Mouse (Mus musculus) limb, embryonic 10.5 days (tissue): ENCODE measurements at regions not wholly inside any gene's neighbourhood (a gene's known extent, or its start where the extent isn't known, plus 50 kb on each side); places are given as distances from the start of the nearest gene placed in this dataset.

Experiments
- DNase-seq: peaks from one replicate; pipeline ENCODE4 v3.0.0-alpha.2; 2017; ENCODE audit warnings: low spot score
- H3K27ac ChIP-seq: fragments of 300-500 bp; sonication (generic); 2 replicates; pipeline ENCODE4 v1.5.1; 2016; ENCODE audit warnings: mild to moderate bottlenecking
- H3K27me3 ChIP-seq: fragments of 300-500 bp; sonication (generic); 2 replicates; pipeline ENCODE4 v1.6.1; 2016; ENCODE audit warnings: low read depth, mild to moderate bottlenecking; ENCODE audit not compliant: poor library complexity, severe bottlenecking
- H3K36me3 ChIP-seq: fragments of 300-500 bp; sonication (generic); 2 replicates; pipeline ENCODE4 v1.6.1; 2016; ENCODE audit warnings: mild to moderate bottlenecking, moderate library complexity
- H3K4me1 ChIP-seq: fragments of 300-500 bp; sonication (generic); 2 replicates; pipeline ENCODE4 v1.6.1; 2016
- H3K4me3 ChIP-seq: fragments of 300-500 bp; sonication (generic); 2 replicates; pipeline ENCODE4 v1.5.1; 2016; ENCODE audit warnings: mild to moderate bottlenecking, moderate library complexity
- H3K9me3 ChIP-seq: fragments of 300-500 bp; sonication (generic); replicated peaks from 2 replicates; pipeline ENCODE4 v1.6.1; 2016; ENCODE audit warnings: mild to moderate bottlenecking
- WGBS: fragments of 180-500 bp; shearing (Covaris S2); methylation state at CpG from one replicate; pipeline ENCODE4 v1.1.7; 2016; 5-methylcytosine and 5-hydroxymethylcytosine counted together

DNA sequence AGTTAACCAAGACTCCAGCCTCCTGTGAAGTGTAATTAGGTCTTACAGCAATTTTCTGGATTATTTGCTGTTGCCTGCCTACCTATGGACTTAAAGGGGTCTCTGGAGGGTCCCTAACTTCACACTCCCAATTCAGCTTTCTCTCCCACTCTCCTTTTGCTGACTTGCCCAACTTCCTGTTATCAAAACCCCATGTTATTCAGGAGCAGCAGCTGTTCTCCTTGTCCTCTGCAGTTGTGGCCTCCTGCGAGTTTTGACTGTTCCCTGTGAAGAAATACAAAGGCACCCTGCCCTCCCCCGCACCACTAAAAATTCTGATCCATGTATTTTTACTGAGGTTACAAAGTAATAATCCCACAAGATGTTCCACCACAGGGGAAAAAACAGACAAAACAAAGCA is 146.8 kb upstream of the Dcn start:
- Histone ChIP-seq H3K9me3 (no peaks in the 10 kb centered on the region), H3K27me3 (no peaks in the 10 kb centered on the region), H3K36me3 (no peaks in the 10 kb centered on the region), H3K4me3 (no peak overlapping the region), H3K4me1 (no peaks in the 10 kb centered on the region), H3K27ac (no peak overlapping the region)
- 77% methylated on average over 2 of the region's 2 CpGs for WGBS
- no peak for DNase-seq

DNA sequence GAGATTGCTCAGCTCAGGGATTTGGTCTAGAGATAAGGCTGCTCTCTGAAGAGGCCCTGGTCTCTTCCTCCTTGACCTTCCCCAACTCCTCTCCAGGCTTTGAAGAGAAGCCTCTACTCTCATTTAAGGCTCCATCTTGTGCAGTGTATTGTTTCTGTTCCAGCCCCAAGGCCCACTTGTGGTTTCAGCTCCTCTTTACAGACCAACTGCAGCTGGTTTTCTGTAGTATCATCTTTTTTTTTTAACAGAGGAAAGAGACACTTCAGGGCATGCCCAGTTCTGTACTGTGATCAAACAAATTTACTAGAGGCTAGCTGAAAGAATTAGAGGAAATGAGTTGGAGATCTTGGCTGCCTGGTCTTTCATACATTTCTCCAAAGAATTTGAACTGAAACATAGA is 145.4 kb upstream of the Dcn start:
- H3K27ac ChIP-seq: no peak overlapping the region
- no peak for DNase-seq
- H3K27me3 ChIP-seq: no peaks in the 10 kb centered on the region
- H3K9me3 ChIP-seq: no peaks in the 10 kb centered on the region
- 0 out of 2 replicates have a peak, but pooled peaks cover 3% of the 10 kb centered on the region for H3K4me1 ChIP-seq
- no peak overlapping the region for H3K4me3 ChIP-seq
- H3K36me3 ChIP-seq: no peaks in the 10 kb centered on the region

DNA sequence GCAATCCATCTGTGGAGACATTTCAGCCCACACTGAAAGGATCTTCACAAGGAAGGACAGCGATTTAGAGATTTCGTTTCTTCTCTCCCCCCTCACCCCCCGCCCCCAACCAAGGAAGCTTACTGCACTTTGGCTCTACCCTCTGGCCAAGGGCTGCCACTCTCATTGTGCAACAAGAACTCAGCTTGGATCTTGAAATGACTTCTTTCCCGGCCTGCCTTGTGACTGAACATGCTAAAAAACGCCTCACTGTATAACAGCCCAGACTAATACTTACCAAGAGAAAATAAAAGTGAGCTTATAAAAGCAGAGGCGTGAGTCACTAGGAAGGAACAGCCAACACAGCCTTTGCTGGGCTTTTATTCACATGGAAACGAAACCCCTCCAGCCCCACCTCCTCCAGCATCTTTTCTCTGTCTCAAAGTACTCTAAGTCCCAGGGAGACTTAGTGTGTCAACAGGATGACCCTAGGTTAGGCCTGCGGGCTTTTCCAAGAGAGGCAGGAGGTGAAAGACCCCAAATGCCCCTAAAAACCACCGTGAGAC is 144.7 kb upstream of the Dcn start:
- 0 out of 2 replicates have a peak, but pooled peaks cover 3% of the 10 kb centered on the region for H3K4me1 ChIP-seq
- no peak for DNase-seq
- H3K4me3 ChIP-seq: no peak overlapping the region
- H3K36me3 ChIP-seq: no peaks in the 10 kb centered on the region
- WGBS: 78% methylated on average over 9 of the region's 9 CpGs
- no peak overlapping the region for H3K27ac ChIP-seq
- H3K9me3 ChIP-seq: no peaks in the 10 kb centered on the region
- no peaks in the 10 kb centered on the region for H3K27me3 ChIP-seq

DNA sequence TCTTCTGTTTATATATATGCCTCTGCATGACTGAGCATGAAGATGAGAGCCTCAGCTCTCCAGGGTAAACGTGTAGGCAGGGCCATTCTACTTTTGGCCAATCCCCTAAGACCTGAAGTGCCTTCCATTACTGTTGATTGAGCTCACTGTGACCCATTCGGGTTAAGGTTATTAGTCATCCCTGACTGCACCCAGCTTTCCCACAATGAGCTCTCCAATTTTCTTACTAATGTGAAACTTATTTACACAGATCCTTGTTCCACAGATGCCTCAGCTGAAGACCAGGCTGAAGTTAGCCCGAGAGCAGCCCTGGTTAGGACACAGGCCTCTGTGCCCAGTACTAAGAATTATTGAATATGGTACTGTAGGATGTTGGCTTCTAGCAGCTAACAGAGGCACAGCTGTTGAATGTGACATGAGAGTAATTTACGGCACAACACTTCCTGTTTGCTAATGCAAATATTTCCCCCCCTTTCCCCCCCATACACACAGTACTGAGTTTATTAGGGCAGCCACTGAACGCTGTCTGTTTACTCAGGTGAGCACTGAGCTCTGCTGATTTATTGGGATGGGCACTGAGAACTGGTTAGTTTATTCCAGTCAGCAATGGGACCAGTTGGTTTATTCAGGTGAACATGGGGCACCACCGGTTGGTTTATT is 141.2 kb upstream of the Dcn start:
- DNase-seq: no peak
- H3K4me1 ChIP-seq: 0 out of 2 replicates have a peak, but pooled peaks cover 3% of the 10 kb centered on the region
- H3K9me3 ChIP-seq: no peaks in the 10 kb centered on the region
- no peaks in the 10 kb centered on the region for H3K36me3 ChIP-seq
- no peak overlapping the region for H3K4me3 ChIP-seq
- H3K27ac ChIP-seq: no peak overlapping the region
- 78% methylated on average over 6 of the region's 6 CpGs for WGBS
- no peaks in the 10 kb centered on the region for H3K27me3 ChIP-seq

DNA sequence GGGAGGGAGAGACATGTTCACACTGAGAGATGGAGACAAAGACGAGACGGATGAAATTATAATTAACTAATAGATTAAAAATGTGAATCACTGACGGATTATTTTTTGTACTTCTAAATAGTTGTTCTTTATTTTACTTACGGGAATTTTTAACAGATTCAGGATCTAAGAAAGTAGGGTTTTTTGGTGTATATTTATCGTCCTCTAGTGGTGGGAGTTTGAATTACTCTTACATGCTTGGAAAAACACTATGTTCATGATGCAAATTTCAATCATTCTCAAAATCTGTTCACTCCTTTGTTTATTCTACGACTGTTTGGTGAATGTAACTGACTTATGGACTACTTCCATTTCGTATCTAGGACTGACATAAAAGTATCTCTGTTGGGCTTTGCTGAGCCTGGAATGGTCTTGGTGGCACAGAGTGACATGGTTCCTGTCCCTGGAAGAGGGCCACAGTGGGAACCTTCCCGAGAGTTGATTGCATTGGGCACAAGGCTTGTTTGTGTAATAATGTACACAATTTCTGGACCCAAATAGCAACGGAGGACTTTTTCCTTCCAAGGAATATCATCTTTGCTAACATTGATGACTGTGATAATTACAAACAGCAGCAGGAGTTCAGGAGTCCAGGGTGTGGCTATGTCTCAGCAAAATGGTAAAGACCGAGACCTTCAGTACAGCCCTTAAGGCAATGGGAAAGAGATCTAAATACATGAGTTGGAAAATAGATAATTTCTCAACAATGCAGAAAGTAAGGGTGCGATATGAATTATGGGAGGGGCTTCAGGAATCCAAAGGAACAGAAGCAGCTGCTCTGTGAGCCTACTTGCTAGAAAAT is 139.3 kb upstream of the Dcn start:
- Histone ChIP-seq H3K9me3 (no peaks in the 10 kb centered on the region), H3K4me3 (no peak overlapping the region), H3K27ac (no peak overlapping the region), H3K4me1 (0 out of 2 replicates have a peak, but pooled peaks cover 3% of the 10 kb centered on the region), H3K27me3 (no peaks in the 10 kb centered on the region), H3K36me3 (no peaks in the 10 kb centered on the region)
- DNase-seq: no peak
- WGBS: 54% methylated on average over 11 of the region's 11 CpGs

DNA sequence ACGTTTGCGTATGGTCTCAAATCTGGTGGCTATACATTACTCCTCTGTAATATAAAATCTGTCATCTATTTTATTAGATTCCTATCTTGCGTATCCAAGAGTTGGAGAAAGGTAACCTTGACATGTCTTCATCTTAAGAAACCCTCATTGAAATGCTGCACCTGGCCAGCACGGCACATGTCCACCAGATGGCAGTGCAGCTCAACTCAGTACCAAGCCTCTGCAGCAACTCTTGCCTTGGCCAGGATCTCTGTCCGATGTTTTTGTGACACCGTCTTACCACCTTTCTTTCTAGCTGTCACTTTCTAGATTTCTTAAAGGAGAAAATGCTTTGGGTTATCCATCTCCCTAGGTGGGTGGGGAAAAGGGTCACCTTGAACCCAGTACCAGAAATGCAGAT is 134.1 kb upstream of the Dcn start:
- no peaks in the 10 kb centered on the region for H3K27me3 ChIP-seq
- H3K9me3 ChIP-seq: no peaks in the 10 kb centered on the region
- H3K4me3 ChIP-seq: no peak overlapping the region
- 41% methylated on average over 6 of the region's 6 CpGs for WGBS
- no peak overlapping the region for H3K27ac ChIP-seq
- H3K36me3 ChIP-seq: no peaks in the 10 kb centered on the region
- peak; percentile 82 for DNase-seq
- H3K4me1 ChIP-seq: no peaks in the 10 kb centered on the region

DNA sequence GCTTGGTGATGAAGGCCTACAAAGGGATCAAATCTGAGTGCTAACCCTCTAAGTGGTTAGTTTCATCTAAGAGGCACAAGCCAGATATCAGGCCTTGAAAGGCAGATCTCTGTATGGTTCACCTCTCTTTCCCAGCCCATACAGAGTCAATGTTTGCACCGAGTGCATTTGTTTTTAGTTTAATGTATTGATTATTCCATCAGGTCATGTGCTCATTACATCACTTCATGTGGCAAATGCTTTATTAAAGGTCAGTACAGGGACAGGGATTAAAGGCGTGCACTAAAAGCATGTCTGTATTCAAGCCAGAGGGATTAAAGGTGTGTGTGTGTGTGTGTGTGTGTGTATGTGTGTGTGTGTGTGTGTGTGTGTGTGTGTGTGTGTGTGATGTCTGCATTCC is 132.5 kb upstream of the Dcn start:
- Histone ChIP-seq H3K27ac (no peak overlapping the region), H3K4me3 (no peak overlapping the region), H3K9me3 (no peaks in the 10 kb centered on the region), H3K27me3 (no peaks in the 10 kb centered on the region), H3K36me3 (no peaks in the 10 kb centered on the region), H3K4me1 (no peaks in the 10 kb centered on the region)
- 92% methylated on average over 2 of the region's 2 CpGs for WGBS
- no peak for DNase-seq

DNA sequence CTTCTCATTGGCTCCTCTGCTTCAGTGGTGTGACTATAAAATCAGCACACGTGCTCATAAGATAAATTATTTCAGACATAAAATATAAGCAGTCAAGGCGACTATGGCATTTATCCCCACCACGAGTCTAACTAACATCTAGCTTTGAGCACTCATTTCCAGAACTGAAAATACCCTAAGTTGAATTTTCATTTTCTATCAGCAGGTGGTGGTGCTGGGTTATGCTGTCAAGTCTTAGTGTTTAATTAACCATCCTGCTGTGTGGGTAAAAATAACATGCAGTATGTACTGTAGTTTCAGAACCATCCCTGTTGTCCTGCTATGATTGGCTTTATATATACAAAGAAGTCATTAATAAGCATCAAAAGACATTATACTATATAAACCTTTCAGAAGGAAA is 110.8 kb upstream of the Dcn start:
- H3K4me1 ChIP-seq: no peaks in the 10 kb centered on the region
- H3K27me3 ChIP-seq: no peaks in the 10 kb centered on the region
- H3K27ac ChIP-seq: no peak overlapping the region
- no peak overlapping the region for H3K4me3 ChIP-seq
- no peaks in the 10 kb centered on the region for H3K36me3 ChIP-seq
- H3K9me3 ChIP-seq: no peaks in the 10 kb centered on the region
- 86% methylated on average over 3 of the region's 3 CpGs for WGBS
- DNase-seq: no peak

DNA sequence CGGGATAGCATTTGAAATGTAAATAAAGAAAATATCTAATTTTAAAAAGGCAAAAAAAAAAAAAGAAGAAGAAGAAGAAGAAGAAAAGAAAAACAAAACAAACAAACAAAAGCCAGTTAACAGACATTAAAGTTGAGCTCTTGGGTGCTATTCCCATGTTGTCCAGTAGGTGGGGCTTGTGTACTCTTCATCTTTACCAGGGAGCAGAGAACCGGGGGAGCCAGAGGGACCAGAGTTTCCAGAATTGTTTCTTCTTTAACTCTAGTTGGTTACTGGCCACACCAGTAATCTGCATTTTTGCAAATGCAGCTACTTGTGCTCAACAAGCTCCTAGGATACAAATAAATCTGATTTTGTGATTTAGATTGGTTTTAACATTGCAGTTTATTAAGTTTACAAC is 103.6 kb upstream of the Dcn start:
- no peak overlapping the region for H3K4me3 ChIP-seq
- peak; percentile 69 for DNase-seq
- H3K27me3 ChIP-seq: no peaks in the 10 kb centered on the region
- 11% methylated on average over 2 of the region's 2 CpGs for WGBS
- H3K4me1 ChIP-seq: no peaks in the 10 kb centered on the region
- no peaks in the 10 kb centered on the region for H3K9me3 ChIP-seq
- no peak overlapping the region for H3K27ac ChIP-seq
- H3K36me3 ChIP-seq: no peaks in the 10 kb centered on the region

DNA sequence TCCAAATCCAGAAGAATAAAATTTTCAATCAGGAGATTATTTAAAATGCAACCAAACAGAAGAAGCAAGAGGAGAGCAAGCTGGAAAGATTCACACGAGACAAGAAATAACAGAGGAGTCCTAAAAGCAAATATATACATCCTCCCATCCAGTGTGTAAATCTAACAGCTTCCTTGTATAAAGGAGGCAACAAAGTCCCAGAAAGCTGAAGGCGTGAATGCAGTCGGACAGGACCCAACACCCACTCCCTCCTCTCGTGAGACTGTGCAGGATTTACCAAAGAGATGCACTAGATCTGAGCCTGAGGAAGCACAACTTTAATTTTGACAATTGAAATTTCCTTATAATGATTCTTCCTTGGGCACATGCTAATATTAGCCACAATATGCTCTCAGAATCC is 103.0 kb upstream of the Dcn start:
- H3K27ac ChIP-seq: peak overlapping the region; percentile 25; the same call in 1 of the 2 replicates

DNA sequence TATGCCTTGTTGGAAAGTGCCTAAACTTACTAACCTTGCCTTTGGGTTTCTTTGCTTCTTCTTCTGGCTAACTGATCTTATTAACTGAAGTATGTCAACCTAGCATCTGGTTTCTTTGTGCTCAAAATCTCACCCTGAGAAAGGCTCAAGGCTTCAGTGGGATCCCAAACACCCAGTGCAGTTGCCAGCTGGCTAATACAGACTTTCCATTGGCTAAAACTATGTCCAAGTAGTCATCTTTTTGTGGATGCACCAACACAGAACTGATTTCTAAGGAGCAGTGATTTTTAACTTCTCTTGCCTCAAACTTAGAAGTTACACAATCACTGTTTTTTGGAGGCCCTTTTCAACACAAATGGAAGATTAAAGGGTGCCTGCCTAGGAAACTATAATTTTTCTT is 97.8 kb upstream of the Dcn start:
- Histone ChIP-seq H3K4me1 (peaks cover 4% of the 10 kb centered on the region), H3K27ac (no peak overlapping the region), H3K9me3 (no peaks in the 10 kb centered on the region), H3K4me3 (no peak overlapping the region), H3K36me3 (no peaks in the 10 kb centered on the region), H3K27me3 (no peaks in the 10 kb centered on the region)
- DNase-seq: no peak

More for the DNA sequence above, 103.0 kb upstream of the Dcn start:
- DNase-seq: no peak
- Histone ChIP-seq H3K27me3 (no peaks in the 10 kb centered on the region), H3K9me3 (no peaks in the 10 kb centered on the region), H3K4me3 (no peak overlapping the region), H3K36me3 (no peaks in the 10 kb centered on the region), H3K4me1 (no peaks in the 10 kb centered on the region)
- WGBS: 71% methylated on average over 4 of the region's 4 CpGs

DNA sequence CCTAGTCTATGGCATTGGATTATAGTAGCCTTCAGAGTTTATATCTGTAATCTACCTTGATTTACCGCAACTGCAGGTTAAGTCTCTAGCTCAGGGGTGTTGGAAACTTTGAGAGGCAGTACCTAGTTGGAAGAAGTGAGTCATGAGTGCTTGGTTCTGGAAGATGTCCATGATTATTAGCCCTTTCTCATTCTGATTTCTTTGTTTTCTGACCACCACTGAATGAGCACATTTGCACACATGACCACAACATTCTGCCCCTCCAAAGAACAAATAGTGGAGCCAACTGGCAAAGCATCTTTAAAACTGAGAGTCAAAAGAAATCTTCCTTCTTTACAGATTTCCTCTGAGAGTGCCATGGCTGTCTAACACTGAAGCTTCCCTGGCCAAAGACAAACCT is 95.5 kb upstream of the Dcn start:
- no peak for DNase-seq
- H3K27ac ChIP-seq: no peak overlapping the region
- no peaks in the 10 kb centered on the region for H3K27me3 ChIP-seq
- H3K4me1 ChIP-seq: peaks cover 6% of the 10 kb centered on the region
- no peaks in the 10 kb centered on the region for H3K9me3 ChIP-seq
- no peak overlapping the region for H3K4me3 ChIP-seq
- no peaks in the 10 kb centered on the region for H3K36me3 ChIP-seq
- WGBS: 98% methylated on average over 1 of the region's 1 CpGs

DNA sequence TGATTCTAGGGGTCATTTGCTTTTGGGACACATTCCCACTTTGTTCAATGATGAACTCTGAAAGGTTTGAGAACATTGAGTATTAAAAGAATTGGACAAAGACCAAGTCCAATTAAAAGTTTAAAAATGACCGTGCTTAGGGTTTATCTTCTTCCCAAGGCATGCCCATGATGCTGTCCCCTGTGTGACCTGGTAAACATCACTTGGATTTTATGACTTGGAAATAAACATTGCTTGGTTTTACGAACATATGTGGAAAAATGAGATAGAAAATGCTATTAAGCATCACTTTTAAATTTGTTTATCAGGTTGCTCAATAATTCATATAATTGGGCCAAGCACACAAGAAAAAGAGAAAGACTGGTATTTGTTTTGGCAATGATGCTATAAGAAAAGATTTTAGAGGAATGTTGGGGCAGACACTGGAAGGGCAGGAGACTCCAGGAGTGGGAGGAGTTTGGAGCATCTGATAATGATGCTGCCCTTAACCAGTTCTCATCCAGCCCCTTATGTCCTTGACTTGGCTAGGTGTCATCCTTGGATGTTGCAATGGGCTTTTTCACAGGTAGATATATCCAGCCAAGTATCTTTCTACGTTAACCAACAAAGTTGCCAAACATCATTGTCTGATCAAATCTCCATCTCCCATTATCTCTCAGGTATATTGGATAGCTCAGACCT is 92.1 kb upstream of the Dcn start:
- Histone ChIP-seq H3K27ac (no peak overlapping the region), H3K27me3 (no peaks in the 10 kb centered on the region), H3K4me3 (no peak overlapping the region), H3K9me3 (no peaks in the 10 kb centered on the region), H3K4me1 (peaks cover 6% of the 10 kb centered on the region), H3K36me3 (no peaks in the 10 kb centered on the region)
- no peak for DNase-seq
- WGBS: 78% methylated on average over 3 of the region's 3 CpGs
